Mouse (Mus musculus): ENCODE data around the gene Oas1d. TPM values are rescaled to one million over a fixed set of nuclear protein-coding genes. Genes with fewer than 3 reads are reported as not detected.

The Oas1d gene
- polyA plus RNA-seq (2014; fragmentation: Illumina TruSeq; extraction: RNeasy Lipid Tissue Mini Kit (QIAGEN cat#74804); ENCODE audit: low read depth, low replicate concordance): not detected

GRCm38 (mm10) chr5:120914204-120914603 lies at the start of gene Oas1d:
TSS of gene Oas1d (plus strand) at chr5:120914536.

DNA sequence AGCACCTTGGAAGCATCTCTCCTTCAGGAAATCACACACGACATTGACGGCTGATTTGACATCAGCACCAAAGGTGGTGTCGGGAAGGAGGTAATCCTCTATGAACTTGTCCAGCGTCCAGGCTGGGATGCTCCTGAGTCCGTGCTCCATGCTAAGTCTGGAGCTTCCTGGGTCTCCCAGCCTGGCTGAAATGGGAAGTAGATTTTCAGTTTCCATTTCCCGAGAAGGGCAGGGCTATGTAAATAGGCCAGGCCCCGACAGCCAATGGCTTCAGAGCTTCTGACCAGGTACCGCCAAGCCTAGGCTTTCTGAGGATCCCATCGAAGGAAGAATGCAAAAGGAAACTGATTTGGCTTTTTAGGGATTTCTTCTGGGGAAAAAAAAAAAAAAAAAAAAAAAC lies 26.9 kb upstream of the Oas1d start, which contains the start of gene Oas1g:
Gene Oas1g (minus strand): TSS at position 201 of the 400 bp plus-strand sequence.

GRCm38 (mm10) chr5:120906791-120907733 lies 7.3 kb upstream of the Oas1d start, which contains the start of gene Oas1a:
TSS of gene Oas1a (minus strand) at chr5:120907521.

Other genes starting within 250 kb of the Oas1d start
- not detected for gene Dtx1, start 202.6 kb upstream of the Oas1d start, polyA plus RNA-seq (2014; fragmentation: Illumina TruSeq; extraction: RNeasy Lipid Tissue Mini Kit (QIAGEN cat#74804); ENCODE audit: low read depth, low replicate concordance)
- gene Oas2, start 164.7 kb upstream of the Oas1d start, polyA plus RNA-seq (2014; fragmentation: Illumina TruSeq; extraction: RNeasy Lipid Tissue Mini Kit (QIAGEN cat#74804); ENCODE audit: low read depth, low replicate concordance): 1.4 TPM
- 0.29 TPM for gene Oas3, start 136.9 kb upstream of the Oas1d start, polyA plus RNA-seq (2014; fragmentation: Illumina TruSeq; extraction: RNeasy Lipid Tissue Mini Kit (QIAGEN cat#74804); ENCODE audit: low read depth, low replicate concordance)
- not detected for gene Oas1e, start 119.0 kb upstream of the Oas1d start, polyA plus RNA-seq (2014; fragmentation: Illumina TruSeq; extraction: RNeasy Lipid Tissue Mini Kit (QIAGEN cat#74804); ENCODE audit: low read depth, low replicate concordance)
- not detected for gene Oas1c, start 102.0 kb upstream of the Oas1d start, polyA plus RNA-seq (2014; fragmentation: Illumina TruSeq; extraction: RNeasy Lipid Tissue Mini Kit (QIAGEN cat#74804); ENCODE audit: low read depth, low replicate concordance)
- gene Oas1f, start 67.2 kb upstream of the Oas1d start, polyA plus RNA-seq (2014; fragmentation: Illumina TruSeq; extraction: RNeasy Lipid Tissue Mini Kit (QIAGEN cat#74804); ENCODE audit: low read depth, low replicate concordance): not detected
- not detected for gene Oas1h, start 53.1 kb upstream of the Oas1d start, polyA plus RNA-seq (2014; fragmentation: Illumina TruSeq; extraction: RNeasy Lipid Tissue Mini Kit (QIAGEN cat#74804); ENCODE audit: low read depth, low replicate concordance)
- 1.4 TPM for gene Oas1g, start 26.9 kb upstream of the Oas1d start, polyA plus RNA-seq (2014; fragmentation: Illumina TruSeq; extraction: RNeasy Lipid Tissue Mini Kit (QIAGEN cat#74804); ENCODE audit: low read depth, low replicate concordance)
- gene Oas1a, start 7.0 kb upstream of the Oas1d start, polyA plus RNA-seq (2014; fragmentation: Illumina TruSeq; extraction: RNeasy Lipid Tissue Mini Kit (QIAGEN cat#74804); ENCODE audit: low read depth, low replicate concordance): 1.0 TPM
- not detected for gene Rph3a, start 95.6 kb downstream of the Oas1d start, polyA plus RNA-seq (2014; fragmentation: Illumina TruSeq; extraction: RNeasy Lipid Tissue Mini Kit (QIAGEN cat#74804); ENCODE audit: low read depth, low replicate concordance)